Mouse (Mus musculus): Measurements from ENCODE around the gene Olfr11. TPM values are rescaled to one million over a fixed set of nuclear protein-coding genes. Genes with fewer than 3 reads are reported as not detected.

Olfr11 gene
- polyA plus RNA-seq (2015; fragmentation: Nextera tagmentation; extraction: Ambion mirVana), result not detected in 2 replicates

GRCm38 (mm10) chr13:21642418-21642817 lies at the start of gene Olfr11:
Gene Olfr11 (minus strand): TSS chr13:21642518.

GRCm38 (mm10) chr13:21677305-21677704 lies 35.0 kb upstream of the Olfr11 start, which contains the start of gene Olfr1360:
Gene Olfr1360 (minus strand): TSS chr13:21677405.

DNA sequence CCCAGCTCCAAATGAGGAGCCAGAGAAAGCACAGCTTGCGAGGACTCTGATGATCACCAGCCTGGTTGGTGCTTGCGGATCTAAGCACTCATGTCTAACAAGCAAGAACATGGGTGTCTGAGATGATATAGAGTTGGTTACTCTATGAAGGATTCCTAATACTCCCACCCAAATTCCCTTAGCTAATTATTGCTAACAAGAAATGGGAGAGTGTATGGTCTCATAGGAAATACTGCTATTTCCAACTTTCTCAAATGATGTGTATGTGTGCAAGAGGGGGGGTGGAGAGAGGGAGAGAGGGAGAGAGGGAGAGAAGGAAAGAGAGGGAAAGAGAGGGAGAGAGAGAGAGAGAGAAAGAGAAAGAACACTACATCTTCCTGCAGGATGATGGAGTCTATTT lies 21.0 kb upstream of the Olfr11 start, which contains the start of gene Olfr1361:
Gene Olfr1361, minus strand, starts transcription at position 101 of the 400 bp plus-strand sequence.

GRCm38 (mm10) chr13:21613922-21614321 lies 28.4 kb downstream of the Olfr11 start, which contains the start of gene Olfr1362:
Gene Olfr1362 (minus strand): TSS chr13:21614022.

Other genes with a start within 250 kb of the Olfr11 start
- 48.8 and 70.7 TPM in 2 replicates for gene Zkscan3, start 239.8 kb downstream of the Olfr11 start, polyA plus RNA-seq (2015; fragmentation: Nextera tagmentation; extraction: Ambion mirVana)
- 1.1 and 2.0 TPM in 2 replicates for gene Pgbd1, start 201.5 kb downstream of the Olfr11 start, polyA plus RNA-seq (2015; fragmentation: Nextera tagmentation; extraction: Ambion mirVana)
- gene Zscan26, start 188.8 kb downstream of the Olfr11 start, polyA plus RNA-seq (2015; fragmentation: Nextera tagmentation; extraction: Ambion mirVana), result 16.3 and 24.7 TPM in 2 replicates
- gene Nkapl, start 174.0 kb downstream of the Olfr11 start, polyA plus RNA-seq (2015; fragmentation: Nextera tagmentation; extraction: Ambion mirVana), result 2.3 and 2.4 TPM in 2 replicates
- gene Zkscan4, start 163.6 kb downstream of the Olfr11 start, polyA plus RNA-seq (2015; fragmentation: Nextera tagmentation; extraction: Ambion mirVana), result 3.8 and 4.9 TPM in 2 replicates
- gene Gm10065, start 163.1 kb downstream of the Olfr11 start, polyA plus RNA-seq (2015; fragmentation: Nextera tagmentation; extraction: Ambion mirVana), result not detected in 2 replicates
- gene AK157302, start 147.3 kb downstream of the Olfr11 start, polyA plus RNA-seq (2015; fragmentation: Nextera tagmentation; extraction: Ambion mirVana), result 0.35 and 0.41 TPM in 2 replicates
- 6.0 and 10.4 TPM in 2 replicates for gene Gm11273, start 141.1 kb downstream of the Olfr11 start, polyA plus RNA-seq (2015; fragmentation: Nextera tagmentation; extraction: Ambion mirVana)
- gene Zkscan8, start 111.4 kb downstream of the Olfr11 start, polyA plus RNA-seq (2015; fragmentation: Nextera tagmentation; extraction: Ambion mirVana), result 2.2 and 2.6 TPM in 2 replicates
- gene Olfr1366, start 99.7 kb downstream of the Olfr11 start, polyA plus RNA-seq (2015; fragmentation: Nextera tagmentation; extraction: Ambion mirVana), result not detected in 2 replicates
- not detected in 2 replicates for gene Olfr1535, start 82.6 kb downstream of the Olfr11 start, polyA plus RNA-seq (2015; fragmentation: Nextera tagmentation; extraction: Ambion mirVana)
- gene Olfr1364, start 60.8 kb downstream of the Olfr11 start, polyA plus RNA-seq (2015; fragmentation: Nextera tagmentation; extraction: Ambion mirVana), result not detected in 2 replicates
- not detected in 2 replicates for gene Olfr1362, start 28.5 kb downstream of the Olfr11 start, polyA plus RNA-seq (2015; fragmentation: Nextera tagmentation; extraction: Ambion mirVana)
- gene Olfr1361, start 20.9 kb upstream of the Olfr11 start, polyA plus RNA-seq (2015; fragmentation: Nextera tagmentation; extraction: Ambion mirVana), result not detected in 2 replicates
- not detected in 2 replicates for gene Olfr1360, start 34.9 kb upstream of the Olfr11 start, polyA plus RNA-seq (2015; fragmentation: Nextera tagmentation; extraction: Ambion mirVana)
- gene Olfr1359, start 55.6 kb upstream of the Olfr11 start, polyA plus RNA-seq (2015; fragmentation: Nextera tagmentation; extraction: Ambion mirVana), result not detected in 2 replicates
- gene Hist1h2bl, start 73.6 kb upstream of the Olfr11 start, polyA plus RNA-seq (2015; fragmentation: Nextera tagmentation; extraction: Ambion mirVana), result 1.4 TPM in 1 of 2 replicates, not detected in the other
- gene Hist1h2ai, start 73.9 kb upstream of the Olfr11 start, polyA plus RNA-seq (2015; fragmentation: Nextera tagmentation; extraction: Ambion mirVana), result 6.6 and 14.9 TPM in 2 replicates
- 0.38 and 2.1 TPM in 2 replicates for gene Hist1h3h, start 75.1 kb upstream of the Olfr11 start, polyA plus RNA-seq (2015; fragmentation: Nextera tagmentation; extraction: Ambion mirVana)
- 1.1 and 1.3 TPM in 2 replicates for gene Hist1h2bm, start 79.5 kb upstream of the Olfr11 start, polyA plus RNA-seq (2015; fragmentation: Nextera tagmentation; extraction: Ambion mirVana)
- gene Hist1h4j, start 92.5 kb upstream of the Olfr11 start, polyA plus RNA-seq (2015; fragmentation: Nextera tagmentation; extraction: Ambion mirVana), result 0.39 and 0.77 TPM in 2 replicates
- 2.2 and 2.5 TPM in 2 replicates for gene Hist1h4k, start 108.0 kb upstream of the Olfr11 start, polyA plus RNA-seq (2015; fragmentation: Nextera tagmentation; extraction: Ambion mirVana)
- gene Hist1h2ak, start 111.3 kb upstream of the Olfr11 start, polyA plus RNA-seq (2015; fragmentation: Nextera tagmentation; extraction: Ambion mirVana), result 6.3 and 6.9 TPM in 2 replicates
- 0.83 and 1.5 TPM in 2 replicates for gene Hist1h2bn, start 111.6 kb upstream of the Olfr11 start, polyA plus RNA-seq (2015; fragmentation: Nextera tagmentation; extraction: Ambion mirVana)
- gene Hist1h1b, start 138.1 kb upstream of the Olfr11 start, polyA plus RNA-seq (2015; fragmentation: Nextera tagmentation; extraction: Ambion mirVana), result 9.0 and 13.0 TPM in 2 replicates
- 55.7 and 74.2 TPM in 2 replicates for gene Hist1h3i, start 140.9 kb upstream of the Olfr11 start, polyA plus RNA-seq (2015; fragmentation: Nextera tagmentation; extraction: Ambion mirVana)
- gene Hist1h2an, start 144.7 kb upstream of the Olfr11 start, polyA plus RNA-seq (2015; fragmentation: Nextera tagmentation; extraction: Ambion mirVana), result 7.6 and 8.2 TPM in 2 replicates
- gene Hist1h2bp, start 144.9 kb upstream of the Olfr11 start, polyA plus RNA-seq (2015; fragmentation: Nextera tagmentation; extraction: Ambion mirVana), result 1.4 and 1.8 TPM in 2 replicates
- 1.4 and 6.7 TPM in 2 replicates for gene Hist1h2bq, start 167.7 kb upstream of the Olfr11 start, polyA plus RNA-seq (2015; fragmentation: Nextera tagmentation; extraction: Ambion mirVana)
- 2.0 TPM in 1 of 2 replicates, not detected in the other for gene Hist1h2ao, start 167.9 kb upstream of the Olfr11 start, polyA plus RNA-seq (2015; fragmentation: Nextera tagmentation; extraction: Ambion mirVana)
- not detected in 2 replicates for gene Hist1h4m, start 169.2 kb upstream of the Olfr11 start, polyA plus RNA-seq (2015; fragmentation: Nextera tagmentation; extraction: Ambion mirVana)
- 5.7 and 5.9 TPM in 2 replicates for gene Hist1h4n, start 189.7 kb upstream of the Olfr11 start, polyA plus RNA-seq (2015; fragmentation: Nextera tagmentation; extraction: Ambion mirVana)
- gene Hist1h2ap, start 191.0 kb upstream of the Olfr11 start, polyA plus RNA-seq (2015; fragmentation: Nextera tagmentation; extraction: Ambion mirVana), result 2,226 and 3,319 TPM in 2 replicates
- gene Hist1h2br, start 191.2 kb upstream of the Olfr11 start, polyA plus RNA-seq (2015; fragmentation: Nextera tagmentation; extraction: Ambion mirVana), result 1.6 and 7.1 TPM in 2 replicates